Mouse (Mus musculus) lung, postnatal 10 days (tissue): Measurements from ENCODE around the gene Kidins220.
A peak's percentile ranks its signal among the peaks of the same experiment; 100 is the strongest.

Experiments used
- DNase-seq: peaks from one replicate; pipeline ENCODE4 v3.0.0; 2021

Kidins220 gene

DNA sequence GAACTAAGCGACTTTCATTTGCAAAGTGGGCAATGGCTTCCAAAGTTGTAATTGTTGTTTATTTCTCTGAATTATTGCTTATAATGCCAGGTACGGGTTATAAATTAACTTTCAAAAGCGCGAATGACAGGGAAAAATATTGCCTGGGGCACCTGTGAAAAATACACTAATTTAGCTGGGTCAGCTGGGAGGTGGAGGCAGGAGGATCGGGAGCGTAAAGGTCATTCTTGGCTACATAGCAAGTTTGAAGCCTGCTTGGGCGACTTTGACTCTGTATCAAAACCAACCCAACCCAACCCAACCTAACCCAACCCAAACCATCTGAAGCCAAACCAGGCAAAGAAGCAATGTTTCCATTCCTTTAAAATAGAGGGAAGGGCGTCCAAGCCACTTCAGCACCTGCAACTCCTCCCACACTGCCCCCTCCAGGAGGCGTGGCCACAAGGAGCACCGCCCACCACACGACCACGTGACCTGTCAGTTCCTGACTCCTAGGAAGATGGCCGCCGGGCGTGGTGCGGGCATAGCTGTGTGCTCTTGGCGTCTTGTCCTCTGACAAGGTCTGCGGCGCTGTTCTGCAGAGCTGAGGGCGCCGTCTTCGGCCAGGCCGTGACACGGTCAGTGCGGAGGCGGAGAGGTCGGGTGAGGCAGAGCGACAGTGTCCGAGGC, at the start of gene Kidins220:
Gene Kidins220 (plus strand): TSS at position 480 of the 669 bp plus-strand sequence.
- DNase-seq: peak; percentile 98

DNA sequence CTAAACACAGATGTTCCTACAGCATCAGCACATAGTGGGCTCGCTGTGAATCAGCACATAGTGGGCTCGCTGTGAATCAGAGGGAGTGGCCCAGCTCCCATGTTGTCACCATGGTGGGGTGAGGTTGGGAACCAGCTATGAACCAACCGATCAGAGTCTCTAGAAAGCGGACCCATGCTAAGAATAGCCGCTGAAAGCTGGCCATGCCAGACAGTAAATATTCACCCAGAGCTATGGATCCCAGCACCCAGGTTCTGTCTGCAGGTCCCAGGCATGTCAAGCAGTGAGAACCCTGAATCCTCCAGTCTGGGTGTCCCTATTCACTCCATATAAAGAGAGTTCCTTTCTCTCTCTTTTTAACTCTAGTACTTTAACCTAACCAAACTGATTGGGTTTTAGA, 49.4 kb upstream of the Kidins220 start:
- DNase-seq: no peak

DNA sequence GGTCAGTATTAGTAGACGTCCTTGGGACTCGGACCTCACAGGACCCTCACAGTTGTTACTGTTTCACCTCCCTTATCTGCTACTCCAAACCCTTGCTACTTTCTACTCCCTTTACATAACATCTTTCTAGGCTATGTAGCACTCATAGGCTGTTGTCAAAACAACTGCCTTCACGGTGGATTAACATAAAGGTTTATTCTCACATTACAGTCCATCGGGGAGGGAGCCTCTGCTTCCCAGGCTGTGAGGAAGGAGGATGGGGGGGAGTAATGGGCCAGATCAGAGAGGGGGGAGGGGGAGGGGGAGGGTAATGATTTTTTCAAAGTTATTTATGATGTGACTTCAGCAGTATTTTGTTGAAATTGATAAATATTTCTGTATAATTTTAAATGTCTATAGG, 49.0 kb upstream of the Kidins220 start:
- no peak for DNase-seq

DNA sequence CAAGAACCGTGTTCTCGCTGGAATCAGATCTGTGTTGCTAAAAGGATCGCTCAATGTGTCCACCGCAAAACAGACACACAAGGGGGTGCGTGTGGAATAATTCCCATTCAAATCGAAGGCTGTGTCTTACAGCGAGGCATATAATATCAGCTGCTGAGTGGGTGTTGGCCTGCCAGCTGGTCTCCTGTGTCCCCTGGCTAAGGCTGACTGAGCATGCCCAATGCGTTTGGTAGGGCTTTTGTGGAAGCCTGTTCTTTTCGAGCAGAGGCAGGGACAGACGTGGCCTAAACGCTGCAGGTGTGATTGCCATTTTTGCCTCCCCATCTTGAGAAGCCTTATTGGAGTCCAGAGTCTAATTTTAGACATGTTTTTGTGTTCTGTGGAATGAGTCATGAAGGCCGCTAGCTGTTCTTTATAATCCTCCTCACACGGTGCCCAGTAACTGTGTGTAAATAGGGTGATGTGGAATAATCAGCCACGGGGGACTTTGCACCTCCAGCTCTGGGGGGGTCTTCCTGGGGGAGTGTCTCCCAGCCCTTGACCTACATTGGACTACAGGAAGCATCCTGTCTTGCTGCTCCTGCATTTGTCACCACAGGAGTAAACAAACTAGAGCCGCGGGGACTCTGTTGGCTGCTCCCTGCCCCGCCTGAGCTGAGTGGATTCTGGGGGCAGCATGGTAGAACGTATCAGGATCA, 46.5 kb upstream of the Kidins220 start:
- peak; percentile 24 for DNase-seq

DNA sequence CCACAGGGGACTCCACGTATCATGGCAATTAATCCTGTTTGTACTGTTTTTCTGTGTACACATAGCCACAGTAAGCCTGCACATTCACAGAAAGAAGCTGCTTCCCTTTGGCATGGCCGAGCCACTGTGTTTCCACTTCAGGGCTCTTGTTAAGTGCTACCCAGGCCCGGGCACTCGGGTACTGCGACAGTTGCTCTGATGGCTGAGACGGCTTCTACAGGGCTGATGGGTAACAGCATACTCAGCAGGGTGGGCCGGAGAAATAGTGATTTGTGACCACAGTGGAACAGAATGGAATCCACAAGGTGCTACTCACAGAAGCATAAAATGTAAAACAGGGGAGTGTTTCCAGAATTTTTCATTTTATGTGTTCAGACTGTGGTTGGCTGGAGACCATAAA, 45.7 kb upstream of the Kidins220 start:
- DNase-seq: no peak

DNA sequence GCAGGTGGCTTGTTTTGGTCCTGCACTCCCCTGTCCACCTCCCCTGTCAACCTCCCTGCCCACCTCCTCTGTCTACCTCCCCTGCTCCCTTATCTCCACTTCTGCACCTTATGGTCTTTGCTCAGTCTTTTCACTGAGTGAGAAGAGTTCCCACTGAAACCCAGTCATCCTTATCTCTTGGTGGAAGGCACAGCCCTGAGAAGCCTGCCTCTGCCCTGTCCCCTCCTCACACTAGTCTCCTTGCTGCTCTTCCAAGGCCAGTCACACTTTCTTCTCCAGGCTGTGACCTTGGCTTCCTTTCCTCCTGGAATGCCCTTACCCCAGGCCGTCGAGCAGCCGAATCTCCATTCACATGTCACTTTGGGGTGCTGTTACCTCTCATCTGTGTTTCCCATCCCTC, 44.0 kb upstream of the Kidins220 start:
- DNase-seq: no peak

DNA sequence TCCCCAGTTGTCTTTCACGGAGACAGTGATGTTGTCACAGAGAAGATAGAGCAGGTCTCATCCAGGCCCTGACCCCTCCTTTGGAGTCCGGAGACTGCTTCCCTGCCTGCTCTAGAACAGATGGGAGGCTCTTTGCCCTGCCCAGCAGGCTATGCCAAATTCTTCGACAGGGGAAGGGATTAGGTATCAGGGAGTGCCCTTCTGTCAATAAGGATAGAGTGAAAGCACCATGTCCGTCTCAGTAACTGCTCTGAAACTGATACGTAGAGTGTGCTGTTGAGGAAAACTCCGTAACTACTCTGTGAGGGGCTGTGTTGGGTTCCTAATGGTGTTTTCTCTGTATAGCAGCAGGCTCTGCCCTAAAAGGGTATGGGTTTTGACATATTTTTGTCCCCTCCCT, 42.6 kb upstream of the Kidins220 start:
- no peak for DNase-seq

DNA sequence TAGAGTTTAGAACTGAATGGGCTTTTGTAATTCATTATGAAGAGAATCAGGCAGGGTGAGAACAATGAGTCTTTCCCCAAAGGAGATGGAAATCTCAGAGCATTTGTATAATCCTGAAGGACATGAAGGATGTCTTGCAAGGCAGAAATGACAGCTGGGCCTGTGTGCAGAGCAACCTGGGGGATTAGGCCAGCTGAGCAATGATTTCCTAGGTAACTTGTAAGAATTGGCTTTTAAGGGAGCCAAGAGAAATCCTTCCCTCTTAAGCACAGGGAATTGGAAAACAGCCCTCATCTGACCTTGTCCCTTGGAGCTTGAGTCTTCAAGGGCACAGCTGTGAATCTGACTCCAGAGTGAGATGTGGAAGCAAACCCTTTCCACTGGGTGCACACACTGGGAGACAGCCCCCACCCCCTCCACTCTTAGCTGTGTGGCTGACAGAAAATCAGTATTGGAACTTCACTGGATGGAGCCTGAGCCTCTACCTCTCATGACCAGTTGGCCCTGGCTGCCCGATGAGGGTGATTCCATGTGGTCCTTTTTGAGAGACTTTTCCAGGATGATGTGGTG, 41.4 kb upstream of the Kidins220 start:
- DNase-seq: no peak

DNA sequence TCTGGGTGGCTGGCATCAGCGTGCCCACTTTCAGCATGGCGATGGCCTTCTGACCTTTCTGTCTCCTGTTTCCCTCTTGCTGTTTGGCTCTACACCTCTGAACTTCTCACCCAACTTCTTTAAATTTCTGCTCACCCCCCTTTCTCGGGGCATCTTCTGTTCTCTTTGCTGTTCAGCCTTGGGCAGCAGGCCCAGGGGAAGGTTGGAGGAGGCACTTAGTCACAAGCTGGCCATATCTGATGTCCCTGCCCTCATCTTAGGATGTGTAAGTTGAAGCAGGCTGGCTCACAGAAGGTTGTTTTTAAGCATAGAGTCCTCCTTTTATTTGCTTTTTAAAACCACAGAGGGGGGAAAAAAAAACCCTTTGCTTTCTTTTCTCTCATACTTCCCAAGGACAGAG, 40.7 kb upstream of the Kidins220 start:
- DNase-seq: no peak

DNA sequence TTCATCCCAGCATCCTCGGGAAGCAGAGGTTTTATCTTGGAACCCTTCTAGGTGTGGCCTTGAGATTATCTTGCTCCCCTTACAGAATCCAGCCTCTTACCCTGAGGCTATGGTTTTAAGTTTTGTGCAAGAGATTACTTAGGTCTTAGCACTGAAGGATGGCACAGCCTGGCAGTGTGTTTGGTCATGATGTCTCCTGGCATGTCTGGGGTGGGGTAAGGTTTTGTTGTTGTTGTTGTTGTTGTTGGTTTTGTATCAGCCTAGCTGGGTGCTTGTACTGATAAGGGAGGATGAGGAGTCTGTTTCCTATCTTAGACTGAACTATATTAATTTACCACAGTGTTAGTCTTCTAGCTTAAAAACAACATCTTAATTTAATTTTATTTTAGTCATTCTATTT, 38.4 kb upstream of the Kidins220 start:
- no peak for DNase-seq

DNA sequence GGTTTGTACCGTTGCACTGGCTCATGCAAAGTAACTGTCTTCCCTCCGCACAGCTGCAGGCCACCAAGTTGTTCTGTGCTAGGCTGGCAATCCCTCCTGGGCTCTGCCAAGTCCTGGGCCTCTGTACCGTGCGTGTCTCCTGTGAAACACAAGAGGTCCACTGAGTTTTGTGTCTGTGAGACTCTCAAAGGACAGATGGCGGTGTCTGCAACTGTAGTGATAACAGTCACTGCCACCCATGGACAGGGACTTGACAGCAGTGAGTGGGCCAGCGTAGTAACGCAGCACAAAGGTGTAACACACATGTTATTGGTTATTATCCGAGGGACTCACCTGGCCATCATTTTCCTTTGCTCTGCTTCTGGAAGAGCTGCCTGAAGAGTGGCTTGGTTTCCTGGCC, 35.4 kb upstream of the Kidins220 start:
- DNase-seq: no peak

DNA sequence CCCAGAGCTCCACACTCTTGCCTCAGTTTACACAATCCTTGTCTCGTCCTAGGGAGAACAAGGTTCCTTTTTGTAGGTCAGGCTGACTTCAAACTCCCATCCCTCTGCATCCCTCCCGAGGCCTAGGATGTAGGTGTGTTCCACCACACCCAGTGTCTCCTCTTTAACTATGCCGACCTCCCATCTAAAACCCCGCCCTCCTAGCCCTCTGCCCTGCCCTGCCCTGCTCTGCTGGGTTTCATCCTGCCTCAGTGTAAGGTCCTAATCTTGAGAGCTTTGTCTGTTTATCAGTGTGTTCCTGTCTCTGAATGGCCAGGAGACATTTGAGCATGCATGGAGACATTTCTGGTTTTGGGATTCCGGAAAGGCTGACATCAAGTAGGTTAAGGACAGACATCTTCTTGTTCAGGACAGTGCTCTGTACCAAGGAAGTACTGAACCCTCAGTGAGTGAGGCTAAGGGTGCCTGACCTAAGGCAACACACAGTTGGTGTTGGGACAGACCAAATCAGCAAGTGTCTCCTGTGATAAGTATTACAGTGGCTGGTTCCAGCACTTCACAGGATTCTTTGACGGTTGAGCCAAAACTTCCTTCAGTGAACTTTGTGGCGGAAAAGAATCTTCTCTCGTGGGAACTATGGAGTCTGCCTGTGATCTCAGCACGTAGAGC, 32.0 kb upstream of the Kidins220 start:
- DNase-seq: no peak

DNA sequence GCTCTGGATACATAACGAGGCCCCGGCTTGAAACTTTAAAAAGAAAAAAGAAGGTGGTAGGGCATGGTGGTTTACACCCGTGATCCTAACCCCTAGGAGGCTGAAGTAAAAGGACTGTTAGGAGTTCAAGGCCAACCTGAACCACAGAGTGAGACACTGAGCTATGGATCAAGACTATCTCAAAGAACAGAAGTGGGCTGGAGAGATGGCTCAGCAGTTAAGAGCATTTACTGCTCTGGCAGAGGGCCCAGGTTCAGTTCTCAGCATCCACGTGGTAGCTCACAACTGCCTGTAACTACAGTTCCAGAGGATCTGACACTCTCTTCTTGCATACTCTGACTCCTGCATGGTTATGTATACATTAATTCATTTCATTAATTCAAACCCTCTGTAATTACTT, 31.3 kb upstream of the Kidins220 start:
- no peak for DNase-seq

DNA sequence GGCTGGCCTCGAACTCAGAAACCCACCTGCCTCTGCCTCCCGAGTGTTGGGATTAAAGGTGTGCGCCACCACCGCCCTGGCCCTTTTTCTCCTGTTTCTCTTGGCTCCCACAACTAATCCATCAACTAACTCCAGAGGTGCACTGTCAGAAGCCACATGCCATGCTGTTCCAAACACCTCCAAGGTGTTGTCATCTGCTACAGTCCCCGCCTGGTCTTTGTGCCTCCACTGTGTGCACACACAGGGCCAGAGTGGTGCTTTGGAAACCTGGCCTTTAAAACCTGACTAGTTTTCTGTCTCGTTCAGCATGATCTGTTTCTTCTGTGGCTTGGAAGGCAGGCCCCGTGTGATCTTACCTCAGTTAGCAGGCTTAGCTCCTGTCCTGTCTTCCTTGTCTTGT, 30.1 kb upstream of the Kidins220 start:
- no peak for DNase-seq

DNA sequence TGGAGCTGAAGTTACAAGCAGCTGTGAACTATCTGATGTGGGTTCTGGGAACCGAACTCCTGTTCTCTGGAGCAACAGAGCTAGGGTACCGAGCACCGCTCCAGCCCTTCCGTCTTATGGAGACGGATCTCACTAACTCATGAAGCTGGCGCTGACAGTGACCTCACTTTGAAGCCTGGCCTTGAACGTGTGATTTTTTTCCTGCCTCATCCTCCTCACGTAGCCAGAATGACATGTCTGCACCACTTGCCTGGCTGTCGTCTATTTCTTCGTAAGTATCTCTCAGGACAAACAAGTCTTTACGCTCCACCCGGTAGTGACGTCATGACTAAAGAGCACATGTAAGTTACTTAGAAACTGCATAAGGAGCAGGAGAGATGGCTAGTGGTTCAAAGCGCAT, 27.7 kb upstream of the Kidins220 start:
- no peak for DNase-seq

DNA sequence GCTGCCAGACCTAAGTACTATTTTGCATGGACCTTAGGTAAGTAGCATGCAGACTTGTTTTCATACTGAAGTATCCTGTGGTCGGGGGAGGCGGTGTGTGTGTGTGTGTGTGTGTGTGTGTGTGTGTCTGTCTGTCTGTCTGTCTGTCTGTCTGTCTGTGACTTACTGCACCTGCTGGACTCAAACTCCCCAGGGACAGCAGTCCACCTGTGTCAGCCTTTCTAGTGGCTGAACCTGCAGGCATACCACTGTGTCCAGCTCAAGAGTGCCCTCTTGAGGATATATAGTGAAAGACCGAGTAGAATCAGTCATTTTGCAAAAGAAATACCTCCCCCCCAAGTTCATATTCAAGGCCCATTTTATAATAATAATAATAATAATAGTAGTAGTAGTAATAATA, 26.4 kb upstream of the Kidins220 start:
- peak; percentile 63 for DNase-seq

DNA sequence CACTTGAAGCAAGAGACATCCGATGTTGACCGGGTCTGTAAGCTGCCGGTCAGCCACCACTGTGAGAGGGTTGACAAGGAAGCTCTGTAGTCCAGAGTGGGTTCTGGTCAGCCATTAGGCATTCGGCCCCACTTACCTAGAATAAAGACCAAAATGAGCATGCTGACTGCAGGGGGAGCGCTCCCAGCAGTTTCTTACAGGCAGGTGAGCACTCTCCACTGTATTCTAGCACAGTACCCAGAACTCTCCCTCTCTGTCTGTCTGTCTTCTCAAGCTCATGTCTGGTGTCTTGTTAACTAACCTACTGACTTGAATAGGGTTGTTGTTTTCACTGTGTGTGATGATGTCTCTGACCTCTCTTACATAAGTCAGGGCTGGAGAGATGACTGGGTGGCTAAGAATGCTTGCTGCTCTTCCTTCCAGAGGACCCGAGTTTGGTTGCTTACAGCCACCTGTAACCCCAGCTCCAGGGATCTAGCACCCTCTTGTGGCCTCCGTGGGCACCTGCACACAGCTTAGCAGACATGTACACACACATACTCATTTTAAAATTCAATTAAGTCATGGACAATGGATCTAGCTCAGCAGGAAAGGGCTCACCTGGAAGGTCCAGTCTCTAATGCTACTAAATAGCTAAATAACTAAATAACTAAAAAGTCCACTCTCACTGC, 24.2 kb upstream of the Kidins220 start:
- peak; percentile 15 for DNase-seq

DNA sequence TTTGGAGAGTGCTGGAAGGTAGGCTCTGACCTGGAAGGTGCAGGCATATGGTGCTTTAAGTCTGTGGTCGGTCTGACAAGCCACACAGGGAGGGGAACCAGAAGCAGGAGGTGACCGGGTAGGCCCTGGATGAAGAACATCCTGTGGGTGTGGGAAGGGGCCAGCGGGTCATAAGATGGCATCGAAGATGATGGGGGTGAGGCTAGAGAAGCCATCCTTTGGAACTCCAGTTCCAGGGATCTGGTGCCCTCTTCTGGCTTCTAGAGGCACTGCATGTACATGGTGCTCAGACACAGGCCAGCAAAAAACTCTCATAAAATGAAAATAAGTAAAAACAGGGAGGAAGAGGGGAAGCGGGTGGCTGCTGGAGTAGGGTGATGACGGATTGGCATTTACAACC, 22.6 kb upstream of the Kidins220 start:
- peak; percentile 77 for DNase-seq

DNA sequence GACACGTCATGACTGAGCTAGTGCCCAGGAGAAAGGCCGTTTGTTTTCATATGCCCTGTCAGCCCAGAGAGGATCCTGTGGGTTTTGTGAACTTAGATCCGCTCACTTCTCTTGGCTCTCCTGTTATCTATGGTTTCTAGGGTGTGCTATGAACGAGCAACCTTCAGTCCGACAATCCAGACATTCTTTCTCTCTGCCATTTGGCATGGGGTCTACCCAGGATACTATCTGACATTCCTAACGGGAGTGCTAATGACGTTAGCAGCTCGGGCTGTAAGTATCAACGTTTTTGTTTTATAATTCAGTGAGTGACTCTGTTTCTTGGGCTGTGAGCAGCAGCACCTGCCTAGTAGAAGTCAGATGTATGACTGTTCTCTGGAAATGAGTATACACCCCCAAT, 19.6 kb upstream of the Kidins220 start:
- DNase-seq: no peak

DNA sequence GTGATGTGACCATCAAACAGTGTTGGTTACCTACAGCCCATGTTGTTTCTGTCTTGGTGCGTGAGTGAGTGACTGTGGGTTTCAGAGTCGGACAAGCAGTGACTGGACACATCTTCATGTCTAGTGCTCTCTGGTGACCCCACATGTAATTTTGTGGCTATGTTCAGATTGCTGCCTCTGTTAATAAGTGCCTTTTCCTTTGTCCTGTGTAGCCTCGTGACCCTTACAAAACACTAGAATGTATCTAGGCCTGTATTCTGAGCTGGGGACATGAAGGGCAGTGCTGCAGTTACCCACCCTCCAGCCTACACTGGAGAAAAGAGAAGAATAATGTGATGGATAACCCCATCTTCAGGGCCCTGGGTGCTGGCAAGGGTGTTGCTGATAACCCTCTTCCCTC, 16.2 kb upstream of the Kidins220 start:
- DNase-seq: no peak

DNA sequence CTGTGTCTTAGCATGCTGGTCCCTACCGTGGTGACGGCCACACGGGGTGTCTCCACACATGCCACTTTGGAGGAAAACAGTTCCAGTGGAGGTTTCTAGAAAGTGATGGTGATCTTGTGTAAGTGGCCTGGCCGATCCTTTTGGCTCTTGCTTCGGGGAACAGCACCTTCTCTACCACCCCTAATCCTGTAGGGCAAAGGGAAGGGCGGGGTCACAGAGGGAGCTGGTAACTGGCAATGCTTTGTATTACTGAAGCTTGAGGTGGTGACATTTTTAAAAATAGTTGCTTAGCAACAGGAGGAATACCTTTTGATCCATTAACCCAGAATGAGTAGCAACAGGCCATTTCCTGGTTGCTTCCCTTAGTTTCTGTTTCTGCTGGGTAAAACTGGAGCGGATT, 12.9 kb upstream of the Kidins220 start:
- no peak for DNase-seq

DNA sequence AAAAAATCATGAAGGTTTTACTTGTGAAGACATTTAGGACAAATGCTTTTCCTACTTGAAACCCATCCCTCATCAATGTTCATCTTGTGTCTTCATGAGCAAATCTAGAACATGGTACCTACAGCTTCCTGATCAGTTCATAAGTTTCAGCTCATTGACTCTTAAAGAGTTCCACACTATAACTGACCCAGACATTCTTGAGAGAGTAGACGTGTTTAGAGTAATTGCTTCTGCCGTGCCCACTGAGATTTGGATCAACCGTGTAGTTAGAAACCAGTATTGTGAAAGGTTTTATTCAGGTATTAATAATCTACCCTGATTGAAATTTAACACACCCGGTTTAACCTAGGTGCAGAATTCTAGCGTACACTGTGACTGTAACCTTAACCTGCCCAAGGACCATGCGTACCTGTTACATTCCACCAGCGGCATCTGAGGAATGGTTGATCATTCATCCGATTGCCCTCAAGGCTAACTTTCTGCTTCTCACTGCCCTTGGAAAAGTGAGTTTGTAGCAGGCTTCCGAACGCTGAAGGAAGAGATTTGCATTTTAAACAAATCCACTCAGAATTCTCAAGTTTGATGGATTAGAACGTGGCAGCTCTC, 12.3 kb upstream of the Kidins220 start:
- DNase-seq: no peak
